ENCODE assay signal across 12 mouse cellular contexts in genomic region chr4:98099433-98099832, GRCm38 (mm10).
DNase-seq lines count a peak whose midpoint lies in the region; ATAC-seq lines count a peak whose summit lies in the region.
"Had no signal": no experiment of that assay in that cellular context is flagged by ENCODE, and none has a peak within 500 bp of the region (broad histone marks: within the 10 kb centered on the region; RNA-seq: fewer than 3 reads in every experiment).

No protein-coding gene starts in this region.

- H3K36me3 ChIP-seq in midbrain, embryonic 11.5 days (ENCODE audit: control insufficient read depth, insufficient read depth, low read length) = no peaks in the 10 kb centered on the region
- no peaks in the 10 kb centered on the region for H3K36me3 ChIP-seq in midbrain, embryonic 15.5 days (replicated peaks)
- no peaks in the 10 kb centered on the region for H3K36me3 ChIP-seq in forebrain, embryonic 16.5 days (ENCODE audit: control insufficient read depth, insufficient read depth)
- H3K36me3 ChIP-seq in limb, embryonic 13.5 days = peaks cover 11% of the 10 kb centered on the region

- no peaks in the 10 kb centered on the region for H3K9me3 ChIP-seq in midbrain, embryonic 11.5 days (ENCODE audit: control insufficient read depth, low read length)
- no peaks in the 10 kb centered on the region for H3K9me3 ChIP-seq in midbrain, embryonic 15.5 days
- no peaks in the 10 kb centered on the region for H3K9me3 ChIP-seq in forebrain, embryonic 16.5 days (ENCODE audit: control insufficient read depth, low read length)
- H3K9me3 ChIP-seq in limb, embryonic 13.5 days = no peaks in the 10 kb centered on the region

- peak; percentile 65 for ATAC-seq in midbrain, embryonic 11.5 days (ENCODE audit: low FRiP score)
- ATAC-seq in midbrain, embryonic 15.5 days (replicated peaks) = no peak
- ATAC-seq in forebrain, embryonic 16.5 days = peak; percentile 62
- ATAC-seq in limb, embryonic 13.5 days (ENCODE audit: low FRiP score, low read depth) = no peak
- no peak for ATAC-seq in erythroid progenitor cell, adult 5-6 weeks (replicated peaks; ENCODE audit: low FRiP score, poor library complexity, severe bottlenecking)

- no peak overlapping the region for H3K4me2 ChIP-seq in midbrain, embryonic 11.5 days
- no peak overlapping the region for H3K4me2 ChIP-seq in midbrain, embryonic 15.5 days
- no peak overlapping the region for H3K4me2 ChIP-seq in forebrain, embryonic 16.5 days (ENCODE audit: low read length)
- no peak overlapping the region for H3K4me2 ChIP-seq in limb, embryonic 13.5 days (replicated peaks)

- 45% methylated on average over 5 of the region's 5 CpGs for WGBS in midbrain, embryonic 11.5 days
- 27% methylated on average over 5 of the region's 5 CpGs for WGBS in midbrain, embryonic 15.5 days
- WGBS in forebrain, embryonic 16.5 days = 15% methylated on average over 5 of the region's 5 CpGs
- 27% methylated on average over 5 of the region's 5 CpGs for WGBS in limb, embryonic 13.5 days

- peaks cover 36% of the 10 kb centered on the region for H3K4me1 ChIP-seq in midbrain, embryonic 11.5 days (ENCODE audit: control insufficient read depth, insufficient read depth, low read length)
- H3K4me1 ChIP-seq in midbrain, embryonic 15.5 days = peaks cover 42% of the 10 kb centered on the region
- peaks cover 26% of the 10 kb centered on the region for H3K4me1 ChIP-seq in forebrain, embryonic 16.5 days (replicated peaks; ENCODE audit: control insufficient read depth, insufficient read depth, low read length)
- H3K4me1 ChIP-seq in limb, embryonic 13.5 days = peaks cover 60% of the 10 kb centered on the region

- DNase-seq in midbrain, embryonic 11.5 days (ENCODE audit: low spot score, missing footprints) = no peak
- DNase-seq in cerebellum, adult 9-10 months = no peak
- no peak for DNase-seq in urinary bladder, postnatal 25 days (ENCODE audit: low spot score)
- DNase-seq: heart, postnatal 36 days; kidney, adult 2 months; lung, adult 2 months; right cerebral cortex, adult 18-20 months; thymus, postnatal 25 days had no signal

- no peak overlapping the region for H3K9ac ChIP-seq in midbrain, embryonic 11.5 days (ENCODE audit: low read length)
- H3K9ac ChIP-seq in midbrain, embryonic 15.5 days = no peak overlapping the region
- no peak overlapping the region for H3K9ac ChIP-seq in forebrain, embryonic 16.5 days (replicated peaks; ENCODE audit: low read depth, low read length)
- H3K9ac ChIP-seq in limb, embryonic 13.5 days = no peak overlapping the region

- H3K27ac ChIP-seq in midbrain, embryonic 11.5 days (ENCODE audit: low read depth, low read length) = no peak overlapping the region
- no peak overlapping the region for H3K27ac ChIP-seq in midbrain, embryonic 15.5 days
- H3K27ac ChIP-seq in forebrain, embryonic 16.5 days (ENCODE audit: low read length) = 0 out of 2 replicates have a peak overlapping the region, but pooled peaks have one; percentile 21
- peak overlapping the region; percentile 52; the same call in 1 of the 2 replicates for H3K27ac ChIP-seq in limb, embryonic 13.5 days

- H3K4me3 ChIP-seq in midbrain, embryonic 11.5 days (ENCODE audit: low read depth, low read length) = no peak overlapping the region
- no peak overlapping the region for H3K4me3 ChIP-seq in midbrain, embryonic 15.5 days
- H3K4me3 ChIP-seq in forebrain, embryonic 16.5 days (replicated peaks; ENCODE audit: low read length) = no peak overlapping the region
- H3K4me3 ChIP-seq in limb, embryonic 13.5 days = no peak overlapping the region

- no peaks in the 10 kb centered on the region; the same call in none of the 2 replicates for H3K27me3 ChIP-seq in midbrain, embryonic 11.5 days (ENCODE audit: control insufficient read depth, insufficient read depth, low read length)
- 0 out of 2 replicates have a peak, but pooled peaks cover 2% of the 10 kb centered on the region for H3K27me3 ChIP-seq in midbrain, embryonic 15.5 days (replicated peaks)
- no peaks in the 10 kb centered on the region for H3K27me3 ChIP-seq in forebrain, embryonic 16.5 days (replicated peaks; ENCODE audit: control insufficient read depth, insufficient read depth, low read length)
- H3K27me3 ChIP-seq in limb, embryonic 13.5 days = no peaks in the 10 kb centered on the region

Comparison
In these comparisons a context has a peak if more than half of its experiments do, and no peak if none do; other contexts are left out.
1. ATAC-seq: peak in midbrain, embryonic 11.5 days (single experiment) and forebrain, embryonic 16.5 days (single experiment); none in midbrain, embryonic 15.5 days (single experiment), limb, embryonic 13.5 days (single experiment) and erythroid progenitor cell, adult 5-6 weeks (single experiment).
2. H3K27ac ChIP-seq: peak in forebrain, embryonic 16.5 days (single experiment) and limb, embryonic 13.5 days (single experiment); none in midbrain, embryonic 11.5 days (single experiment) and midbrain, embryonic 15.5 days (single experiment).